Mouse (Mus musculus) heart, embryonic 13.5 days (tissue): ENCODE results near the gene Rlf. TPM values are rescaled to one million over a fixed set of nuclear protein-coding genes. Genes with fewer than 3 reads are reported as not detected.
"Not testable (repeated sequence)": the region's sequence is repeated elsewhere in the genome, so short reads cannot be mapped to it uniquely, and the experiment has no call there.

Experiments
- ATAC-seq: fragments of 200-750 bp; cut with Nextera tagmentation; 2 replicates; pipeline ENCODE4 v1.8.0; 2017; ENCODE audit warnings: moderate TSS enrichment; ENCODE audit not compliant: insufficient number of reproducible peaks, low FRiP score, low TSS enrichment; ENCODE audit errors: extremely low read depth
- H3K27ac ChIP-seq: fragments of 300-500 bp; sonication (generic); replicated peaks from 2 replicates; pipeline ENCODE4 v1.5.1; 2015; ENCODE audit warnings: moderate library complexity, mild to moderate bottlenecking, inconsistent platforms
- H3K27me3 ChIP-seq: fragments of 300-500 bp; sonication (generic); replicated peaks from 2 replicates; pipeline ENCODE4 v1.6.1; 2015; ENCODE audit warnings: mild to moderate bottlenecking, inconsistent platforms
- H3K36me3 ChIP-seq: fragments of 300-500 bp; sonication (generic); 2 replicates; pipeline ENCODE4 v1.6.1; 2015; ENCODE audit warnings: mild to moderate bottlenecking, inconsistent platforms
- H3K4me1 ChIP-seq: fragments of 300-500 bp; sonication (generic); 2 replicates; pipeline ENCODE4 v1.6.1; 2015; ENCODE audit warnings: inconsistent platforms
- H3K4me2 ChIP-seq: fragments of 300-500 bp; sonication (generic); 2 replicates; pipeline ENCODE4 v1.6.1; 2015; ENCODE audit warnings: inconsistent platforms, mild to moderate bottlenecking, moderate library complexity
- H3K4me3 ChIP-seq: fragments of 300-500 bp; sonication (generic); 2 replicates; pipeline ENCODE4 v1.5.1; 2015; ENCODE audit warnings: moderate library complexity, mild to moderate bottlenecking, inconsistent platforms
- H3K9ac ChIP-seq: fragments of 300-500 bp; sonication (generic); 2 replicates; pipeline ENCODE4 v1.6.1; 2015; ENCODE audit warnings: inconsistent platforms, mild to moderate bottlenecking, moderate library complexity
- H3K9me3 ChIP-seq: fragments of 300-500 bp; sonication (generic); 2 replicates; pipeline ENCODE4 v1.6.1; 2016; ENCODE audit warnings: inconsistent platforms
- WGBS: fragments of 180-500 bp; shearing (Covaris S2); methylation state at CpG from one replicate; pipeline ENCODE4 v1.1.7; 2015; ENCODE audit warnings: mixed read lengths; 5-methylcytosine and 5-hydroxymethylcytosine counted together
- polyA plus RNA-seq: library from polyadenylated mRNA; unstranded; fragments of >200 nt; fragmentation: Nextera tagmentation; extraction: Ambion mirVana; gene quantifications from 2 replicates; pipeline ENCODE4 v1.2.1, GENCODE M21; 2015

Gene Rlf
- polyA plus RNA-seq, 1 experiment from 2014 or later, result 16.1 TPM

DNA sequence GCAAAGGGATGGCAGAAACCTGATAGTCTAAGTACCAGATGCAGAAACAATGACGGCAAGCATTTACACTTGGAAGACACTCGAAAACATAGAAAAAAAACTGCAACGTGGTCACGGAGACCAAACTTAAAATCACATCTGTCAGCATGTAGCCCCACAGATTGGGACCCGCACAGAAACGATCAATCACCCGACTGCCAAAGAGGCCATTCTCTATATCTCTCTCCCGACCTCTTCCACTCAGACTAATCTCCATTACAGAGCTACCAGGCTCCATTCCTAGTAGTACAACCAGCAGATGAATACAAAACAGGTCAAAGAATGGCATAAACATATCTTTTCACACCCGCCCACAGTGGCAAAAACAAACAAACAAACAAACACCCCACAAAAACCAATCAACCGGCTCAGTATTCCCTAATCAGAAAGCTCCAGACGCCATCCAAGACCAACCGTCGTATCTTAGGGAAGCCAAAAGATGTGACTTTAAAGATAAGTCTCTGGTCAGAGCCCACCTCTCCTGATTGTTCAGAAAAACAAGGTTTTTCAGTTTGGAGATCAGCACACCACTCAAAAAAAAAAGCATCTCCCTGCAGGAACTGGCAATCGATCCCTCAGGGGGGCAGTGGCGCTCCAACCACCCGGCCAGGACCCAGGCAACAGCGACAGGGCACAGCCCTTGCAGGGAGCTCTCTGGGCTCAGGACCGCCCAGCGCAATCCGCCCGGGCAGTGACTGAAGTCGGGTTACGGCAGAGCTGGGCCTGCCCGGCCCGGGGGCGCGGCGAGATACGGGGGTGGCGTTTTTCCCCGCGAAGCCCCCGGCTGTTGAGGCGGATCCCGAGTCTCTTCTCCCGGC is 720 bp downstream of the Rlf start:
- WGBS, result under 1% methylated on average over 35 of the region's 36 CpGs
- peak; percentile 85 for ATAC-seq
- H3K27ac ChIP-seq, result peak overlapping the region; percentile 95
- H3K9ac ChIP-seq, result peak overlapping the region; percentile 90
- no peaks in the 10 kb centered on the region for H3K36me3 ChIP-seq
- peaks cover 14% of the 10 kb centered on the region; the same call in 1 of the 2 replicates for H3K27me3 ChIP-seq
- peak overlapping the region; percentile 83 for H3K4me2 ChIP-seq
- no peaks in the 10 kb centered on the region for H3K9me3 ChIP-seq
- H3K4me1 ChIP-seq, result peaks cover 28% of the 10 kb centered on the region
- H3K4me3 ChIP-seq, result peak overlapping the region; percentile 67

DNA sequence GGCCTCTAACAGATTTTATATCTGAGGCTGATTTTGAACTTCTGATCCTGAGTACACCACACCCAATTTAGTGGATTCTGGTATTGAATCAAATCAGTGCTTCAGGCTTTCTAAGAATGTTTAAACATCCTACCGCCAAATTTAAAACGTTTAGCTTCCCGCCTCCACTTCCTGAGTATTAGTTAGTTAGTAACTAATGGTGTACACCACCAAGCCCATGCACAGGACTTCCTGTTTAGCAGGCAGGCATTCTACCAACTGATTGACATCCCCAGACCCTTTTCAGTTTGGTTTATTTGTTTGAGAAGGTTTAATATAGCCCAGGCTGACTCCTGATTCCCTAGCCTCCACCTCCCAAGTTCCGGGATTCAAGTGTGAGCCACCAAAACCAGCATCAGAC is 6.0 kb downstream of the Rlf start:
- Histone ChIP-seq H3K9me3 (no peaks in the 10 kb centered on the region), H3K4me1 (peaks cover 34% of the 10 kb centered on the region), H3K36me3 (no peaks in the 10 kb centered on the region), H3K4me3 (no peak overlapping the region), H3K4me2 (no peak overlapping the region), H3K27me3 (no peaks in the 10 kb centered on the region), H3K9ac (no peak overlapping the region), H3K27ac (no peak overlapping the region)
- 79% methylated on average over 4 of the region's 4 CpGs for WGBS
- ATAC-seq, result no peak

DNA sequence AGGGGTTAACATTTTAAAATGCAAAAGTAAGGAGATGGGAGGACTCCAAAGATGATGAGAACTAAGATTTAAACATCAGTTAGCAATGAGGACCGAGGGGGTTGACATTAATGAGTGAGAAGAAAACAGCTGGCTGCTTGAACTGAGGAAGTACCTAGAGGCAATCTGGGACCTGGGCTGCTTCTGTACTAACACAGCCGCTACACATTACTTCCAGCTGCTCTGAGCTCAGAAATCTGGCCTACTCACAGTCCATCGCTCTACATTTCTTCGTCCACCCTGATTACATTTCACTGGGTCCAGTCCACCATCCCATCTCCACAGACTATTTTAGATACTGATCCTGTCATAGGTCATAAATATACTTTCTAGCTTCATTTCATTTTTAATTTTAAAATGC is 17.0 kb downstream of the Rlf start:
- Histone ChIP-seq H3K27ac (no peak overlapping the region), H3K4me2 (no peak overlapping the region), H3K27me3 (no peaks in the 10 kb centered on the region), H3K9me3 (no peaks in the 10 kb centered on the region), H3K4me3 (no peak overlapping the region), H3K36me3 (peaks cover 6% of the 10 kb centered on the region; the same call in 1 of the 2 replicates), H3K4me1 (peaks cover 23% of the 10 kb centered on the region), H3K9ac (no peak overlapping the region)
- 86% methylated on average over 4 of the region's 4 CpGs for WGBS
- ATAC-seq, result no peak

DNA sequence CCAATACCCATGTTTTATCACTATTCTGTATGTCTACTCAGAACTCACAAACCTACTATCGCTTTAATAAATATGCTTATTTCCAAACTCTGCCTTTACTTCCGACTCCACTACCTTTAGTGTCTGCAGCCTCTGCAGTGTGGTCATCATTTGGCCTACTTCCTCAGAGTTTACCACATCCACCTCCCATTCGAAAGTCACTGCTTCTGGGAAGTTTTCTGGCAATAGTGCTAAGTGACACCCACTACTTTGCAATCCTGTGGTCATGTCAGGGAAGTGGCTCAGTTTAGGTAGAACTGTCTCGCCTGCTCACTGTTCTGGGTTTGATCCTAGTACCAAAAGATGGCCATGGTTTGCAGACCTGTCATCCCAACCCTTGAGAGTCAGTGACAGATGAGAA is 17.9 kb downstream of the Rlf start:
- ATAC-seq, result no peak
- peaks cover 17% of the 10 kb centered on the region for H3K4me1 ChIP-seq
- no peak overlapping the region for H3K9ac ChIP-seq
- no peak overlapping the region for H3K4me3 ChIP-seq
- peaks cover 6% of the 10 kb centered on the region; the same call in 1 of the 2 replicates for H3K36me3 ChIP-seq
- WGBS, result 90% methylated on average over 4 of the region's 4 CpGs
- H3K27ac ChIP-seq, result no peak overlapping the region
- H3K27me3 ChIP-seq, result no peaks in the 10 kb centered on the region
- no peak overlapping the region for H3K4me2 ChIP-seq
- H3K9me3 ChIP-seq, result no peaks in the 10 kb centered on the region

DNA sequence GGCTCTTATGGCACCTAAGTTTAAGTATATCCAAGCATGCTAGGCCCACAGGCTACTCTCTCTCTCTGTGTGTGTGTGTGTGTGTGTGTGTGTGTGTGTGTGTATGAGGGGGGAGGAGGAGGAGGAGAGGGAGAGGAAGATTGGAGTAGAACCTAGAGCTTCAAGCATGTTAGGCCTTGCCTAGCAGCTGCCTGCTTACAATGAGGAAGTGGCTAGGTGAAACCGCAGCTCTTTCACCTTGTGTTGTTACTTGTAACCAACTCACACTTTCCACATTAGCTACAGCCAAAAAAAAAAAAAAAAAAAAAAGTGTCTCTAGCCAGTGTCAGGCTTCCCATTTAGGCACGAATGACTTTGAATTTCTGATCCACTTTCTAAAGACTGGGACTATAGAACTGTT is 18.7 kb downstream of the Rlf start:
- WGBS, result 90% methylated on average over 2 of the region's 2 CpGs
- Histone ChIP-seq H3K36me3 (peaks cover 6% of the 10 kb centered on the region; the same call in 1 of the 2 replicates), H3K27me3 (no peaks in the 10 kb centered on the region), H3K27ac (no peak overlapping the region), H3K9ac (no peak overlapping the region), H3K4me1 (peaks cover 10% of the 10 kb centered on the region), H3K4me3 (no peak overlapping the region), H3K4me2 (no peak overlapping the region), H3K9me3 (no peaks in the 10 kb centered on the region)
- ATAC-seq, result no peak

DNA sequence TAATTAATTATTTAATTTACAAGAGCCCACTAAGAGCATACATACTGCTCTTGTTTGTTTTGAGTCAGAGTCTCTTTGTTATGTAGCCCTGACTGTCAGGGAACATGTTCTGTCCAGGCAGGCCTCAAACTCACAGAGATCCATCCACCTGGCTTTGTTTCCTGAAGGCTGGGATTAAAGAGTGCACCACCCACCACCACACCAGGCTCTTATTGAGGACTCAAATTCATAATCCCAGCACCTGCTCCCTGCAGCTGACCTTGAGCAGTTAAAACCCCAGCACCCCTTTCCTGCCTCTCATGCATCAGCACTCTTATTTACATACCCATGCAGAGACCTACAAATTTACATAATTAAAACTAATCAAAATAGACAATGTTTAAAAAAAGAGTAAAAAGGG is 20.1 kb downstream of the Rlf start:
- Histone ChIP-seq H3K9ac (no peak overlapping the region), H3K9me3 (no peaks in the 10 kb centered on the region), H3K4me3 (no peak overlapping the region), H3K36me3 (peaks cover 11% of the 10 kb centered on the region), H3K27me3 (no peaks in the 10 kb centered on the region), H3K4me2 (no peak overlapping the region), H3K27ac (no peak overlapping the region), H3K4me1 (peaks cover 8% of the 10 kb centered on the region)
- no peak for ATAC-seq

DNA sequence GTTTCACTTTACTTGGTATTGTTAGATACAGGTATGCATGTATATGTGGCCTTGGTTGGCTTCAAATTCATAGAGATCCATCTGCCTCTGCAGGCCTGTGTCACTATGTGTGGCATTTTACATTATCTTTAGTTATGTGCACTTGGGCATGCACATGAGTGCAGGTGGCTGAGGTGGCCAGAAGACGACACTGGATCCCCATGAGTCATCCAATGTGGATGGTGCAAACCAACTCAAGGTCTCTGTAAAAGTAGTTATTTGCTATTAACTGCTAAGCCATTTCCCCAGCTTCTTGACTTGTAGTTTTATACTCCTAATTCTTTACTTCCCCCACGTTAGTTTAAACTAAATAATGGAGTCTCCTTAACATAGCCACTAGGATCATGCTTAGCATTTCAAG is 22.6 kb downstream of the Rlf start:
- Histone ChIP-seq H3K4me1 (no peaks in the 10 kb centered on the region; the same call in 1 of the 2 replicates), H3K27me3 (no peaks in the 10 kb centered on the region), H3K27ac (no peak overlapping the region), H3K9ac (no peak overlapping the region), H3K4me3 (no peak overlapping the region), H3K4me2 (no peak overlapping the region), H3K9me3 (no peaks in the 10 kb centered on the region), H3K36me3 (peaks cover 29% of the 10 kb centered on the region)
- ATAC-seq, result no peak
- WGBS, result 80% methylated on average over 2 of the region's 2 CpGs

DNA sequence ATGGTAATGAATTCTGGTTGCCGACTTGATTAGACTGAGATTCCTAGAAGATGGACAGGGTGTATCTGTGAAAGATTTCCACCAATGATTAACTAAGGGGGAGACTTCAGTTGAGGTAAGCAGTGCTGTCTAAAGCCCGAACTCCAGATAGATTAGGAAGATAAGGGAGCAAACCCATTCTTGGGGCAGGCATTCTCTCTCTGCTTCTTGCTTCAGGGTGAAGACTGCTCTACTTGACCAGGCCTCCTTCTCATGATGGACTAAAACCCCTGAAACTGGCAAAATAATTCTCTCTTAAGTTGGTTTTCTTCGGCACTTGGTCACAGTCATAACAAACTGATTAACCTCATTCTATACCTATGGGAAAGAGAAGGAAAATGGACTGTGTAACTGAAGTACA is 25.5 kb downstream of the Rlf start:
- WGBS, result 83% methylated on average over 3 of the region's 3 CpGs
- peaks cover 51% of the 10 kb centered on the region for H3K36me3 ChIP-seq
- H3K9ac ChIP-seq, result no peak overlapping the region
- H3K4me1 ChIP-seq, result no peaks in the 10 kb centered on the region; the same call in 1 of the 2 replicates
- no peak for ATAC-seq
- H3K9me3 ChIP-seq, result no peaks in the 10 kb centered on the region
- H3K27me3 ChIP-seq, result no peaks in the 10 kb centered on the region
- no peak overlapping the region for H3K4me3 ChIP-seq
- no peak overlapping the region for H3K27ac ChIP-seq
- no peak overlapping the region for H3K4me2 ChIP-seq

DNA sequence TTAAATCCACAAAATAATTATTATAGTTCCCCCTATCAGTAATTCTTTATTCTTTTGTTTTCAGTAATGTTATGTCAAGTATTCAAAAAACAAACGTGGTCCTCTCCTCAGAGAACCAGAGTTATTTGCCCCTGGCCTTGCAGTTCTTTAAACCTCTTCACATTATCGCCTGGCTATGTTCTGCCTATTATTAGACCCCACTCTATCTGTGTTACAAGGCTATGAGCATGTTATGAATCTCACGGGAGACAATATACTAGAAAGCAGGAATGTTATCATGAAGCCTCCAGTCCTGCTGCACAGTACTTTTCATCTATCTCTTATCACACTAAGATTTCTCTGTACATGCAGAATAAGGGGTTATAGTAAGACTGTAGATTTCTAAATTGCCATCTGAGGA is 35.2 kb downstream of the Rlf start:
- peaks cover 18% of the 10 kb centered on the region for H3K4me1 ChIP-seq
- H3K27me3 ChIP-seq, result no peaks in the 10 kb centered on the region
- H3K9me3 ChIP-seq, result peaks cover 4% of the 10 kb centered on the region; the same call in 1 of the 2 replicates
- WGBS, result 57% methylated on average over 3 of the region's 3 CpGs
- no peak overlapping the region for H3K4me3 ChIP-seq
- H3K4me2 ChIP-seq, result peak overlapping the region; percentile 14; the same call in 1 of the 2 replicates
- H3K9ac ChIP-seq, result no peak overlapping the region
- H3K36me3 ChIP-seq, result peaks cover 60% of the 10 kb centered on the region
- ATAC-seq, result no peak
- peak overlapping the region; percentile 33; the same call in 1 of the 2 replicates for H3K27ac ChIP-seq

DNA sequence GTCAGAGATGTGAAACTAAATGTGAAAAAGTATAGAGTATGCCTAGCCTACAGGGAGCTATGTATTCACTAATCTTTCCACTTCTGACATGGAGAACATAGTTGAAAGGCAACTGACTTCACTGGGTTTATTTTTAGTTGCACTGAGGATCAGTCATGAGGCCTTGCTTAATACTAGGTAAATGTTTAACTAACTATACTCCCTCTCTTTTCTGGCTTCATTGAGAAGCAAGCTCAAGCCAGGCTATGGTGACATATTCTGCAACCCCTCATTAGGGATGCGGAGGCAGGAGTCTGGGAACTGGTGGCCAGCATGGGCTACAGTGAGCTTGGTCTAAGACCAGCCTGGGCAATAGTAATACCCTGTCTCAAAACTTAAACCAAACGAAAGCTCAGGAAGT is 47.2 kb downstream of the Rlf start:
- H3K4me2 ChIP-seq, result no peak overlapping the region
- 91% methylated on average over 2 of the region's 2 CpGs for WGBS
- no peak overlapping the region for H3K4me3 ChIP-seq
- H3K27ac ChIP-seq, result no peak overlapping the region
- peaks cover 18% of the 10 kb centered on the region for H3K9me3 ChIP-seq
- no peak for ATAC-seq
- no peak overlapping the region for H3K9ac ChIP-seq
- H3K27me3 ChIP-seq, result no peaks in the 10 kb centered on the region
- H3K4me1 ChIP-seq, result no peaks in the 10 kb centered on the region
- H3K36me3 ChIP-seq, result peaks cover 83% of the 10 kb centered on the region

DNA sequence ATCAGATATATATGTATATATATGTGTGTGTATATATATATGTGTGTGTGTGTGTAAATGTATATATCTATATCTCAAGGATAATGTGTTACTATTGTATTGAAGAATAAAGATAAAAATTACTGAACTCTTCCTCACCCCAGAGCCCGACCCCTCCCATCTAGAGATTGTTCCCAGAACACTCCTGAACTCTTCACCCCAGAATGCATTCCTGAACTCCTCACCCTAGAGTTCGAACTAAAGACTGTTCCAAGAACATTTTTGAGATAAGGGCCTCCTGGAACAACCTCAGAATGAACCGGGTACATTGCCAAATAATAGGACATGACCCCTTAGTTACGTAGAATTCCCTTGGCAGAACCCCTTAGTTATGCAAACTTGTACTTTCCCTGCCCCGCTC is 48.2 kb downstream of the Rlf start:
- not testable (repeated sequence) for H3K4me1 ChIP-seq, H3K27ac ChIP-seq, ATAC-seq, H3K4me3 ChIP-seq, H3K9ac ChIP-seq, H3K27me3 ChIP-seq, H3K4me2 ChIP-seq
- 52% methylated on average over 4 of the region's 5 CpGs for WGBS
- Histone ChIP-seq H3K36me3 (peaks cover 84% of the 10 kb centered on the region), H3K9me3 (peaks cover 16% of the 10 kb centered on the region; the same call in 1 of the 2 replicates)

DNA sequence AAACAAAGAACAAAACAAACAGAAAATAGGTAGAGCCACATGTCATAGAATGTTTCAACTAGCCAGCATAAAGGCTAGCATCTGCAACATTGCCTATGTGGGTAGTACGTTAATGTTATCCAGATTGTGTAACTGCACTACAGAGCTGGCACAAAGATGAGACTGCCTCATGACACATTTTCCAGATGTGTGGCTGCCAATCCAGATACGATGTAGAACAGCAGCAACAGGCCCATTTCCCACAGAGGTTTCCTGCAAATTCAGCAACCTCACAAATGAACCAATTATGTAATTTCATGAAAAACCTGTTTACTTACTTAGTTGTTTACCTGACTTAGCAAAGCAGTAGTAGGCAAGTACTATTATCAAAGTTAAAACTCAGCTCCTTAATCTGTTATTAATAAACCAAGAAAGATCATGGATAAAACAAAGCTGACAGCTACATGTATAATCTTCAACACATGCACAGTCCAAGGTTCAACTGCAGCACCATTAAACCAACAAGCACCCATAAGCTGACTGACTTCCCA is 51.3 kb downstream of the Rlf start:
- Histone ChIP-seq H3K36me3 (peaks cover 79% of the 10 kb centered on the region), H3K27me3 (no peaks in the 10 kb centered on the region), H3K4me1 (no peaks in the 10 kb centered on the region), H3K27ac (no peak overlapping the region), H3K9me3 (peaks cover 11% of the 10 kb centered on the region; the same call in 1 of the 2 replicates), H3K9ac (no peak overlapping the region), H3K4me2 (no peak overlapping the region), H3K4me3 (no peak overlapping the region)
- WGBS, result 87% methylated on average over 2 of the region's 2 CpGs
- no peak for ATAC-seq
